Mouse (Mus musculus) induced T-regulatory cell, adult 2 months (primary cell): Measurements from ENCODE around the gene Wdpcp.

ENCODE experiments used
- DNase-seq: peaks from one replicate; pipeline ENCODE4 v3.0.0-alpha.2; 2012; ENCODE audit warnings: low read depth

Gene Wdpcp

DNA sequence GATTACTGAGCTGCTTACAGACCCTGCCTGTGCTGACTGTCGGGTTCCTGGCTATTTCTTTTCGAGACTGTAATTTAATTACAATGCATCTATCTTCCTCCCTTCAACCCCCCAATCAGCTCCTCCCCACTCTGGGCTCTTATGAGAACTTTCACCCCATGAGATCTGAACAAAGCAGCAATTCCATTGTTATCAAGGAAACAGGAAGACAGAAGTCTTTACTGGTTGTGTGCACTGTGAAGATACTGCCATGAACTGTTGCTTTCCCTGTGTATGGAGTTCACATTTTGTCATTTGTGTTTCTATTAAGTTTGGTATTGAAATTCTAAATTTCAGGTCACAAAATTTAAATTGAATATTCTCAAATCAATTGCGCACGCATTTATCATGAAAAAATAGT lies 177.5 kb downstream of the Wdpcp start:
- no peak for DNase-seq

DNA sequence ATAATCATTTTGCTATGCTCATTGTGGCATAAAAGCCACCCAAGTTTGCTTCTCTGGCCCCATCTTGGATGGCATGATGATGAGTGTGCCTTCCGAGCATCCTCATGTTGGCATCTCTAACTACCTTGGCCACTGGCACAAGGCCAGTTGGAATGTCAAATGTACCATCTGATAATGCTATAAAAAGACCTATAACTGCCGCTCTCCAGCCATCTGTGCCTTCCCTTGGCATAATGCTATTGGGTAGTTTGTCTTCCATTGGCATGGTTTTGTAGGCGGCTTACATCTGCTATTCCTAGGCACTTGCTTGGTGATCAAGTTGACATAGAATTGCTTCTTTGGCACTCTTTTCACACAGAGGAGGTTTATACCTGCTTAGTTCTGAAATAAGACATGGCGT lies 191.2 kb downstream of the Wdpcp start:
- no peak for DNase-seq

DNA sequence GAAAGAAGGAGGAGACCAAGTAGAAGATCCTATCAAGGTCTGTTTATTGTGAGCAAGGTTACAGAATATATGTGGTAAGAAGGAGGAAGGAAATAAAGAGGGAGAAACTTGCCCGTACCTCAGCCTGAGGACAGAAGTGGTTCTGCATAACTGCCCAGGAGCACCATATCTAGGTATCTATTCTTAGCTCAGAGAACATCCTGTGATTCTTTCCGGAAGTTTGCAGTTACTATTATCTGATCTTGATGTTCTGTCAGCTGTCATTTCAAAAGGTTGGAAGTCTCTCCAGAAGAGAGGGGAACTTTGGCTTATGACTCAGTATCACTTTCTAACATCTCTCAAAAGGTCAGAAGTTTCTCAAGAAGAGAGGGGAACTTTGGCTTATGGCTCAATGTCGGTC lies 216.8 kb downstream of the Wdpcp start:
- peak; percentile 4 for DNase-seq

DNA sequence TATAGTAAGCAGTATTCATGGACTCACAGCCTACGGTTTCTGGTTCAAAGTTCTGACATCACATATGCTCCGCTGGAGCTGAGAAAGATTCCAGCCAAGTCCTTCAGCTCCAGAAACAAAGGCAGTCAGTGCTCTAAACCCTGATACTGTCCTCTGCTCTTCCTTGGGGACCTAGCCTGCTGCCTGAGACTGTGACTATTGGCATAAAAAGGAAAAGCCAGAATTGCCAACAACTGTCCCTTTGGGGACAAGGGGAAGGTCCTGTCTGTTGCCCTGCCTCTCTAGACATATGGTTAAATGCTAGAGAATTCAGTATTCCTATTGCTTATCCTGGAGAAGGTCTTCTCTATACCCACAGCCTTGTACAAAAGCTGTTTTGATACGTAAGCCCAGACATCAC lies 252.9 kb downstream of the Wdpcp start:
- DNase-seq, result no peak

DNA sequence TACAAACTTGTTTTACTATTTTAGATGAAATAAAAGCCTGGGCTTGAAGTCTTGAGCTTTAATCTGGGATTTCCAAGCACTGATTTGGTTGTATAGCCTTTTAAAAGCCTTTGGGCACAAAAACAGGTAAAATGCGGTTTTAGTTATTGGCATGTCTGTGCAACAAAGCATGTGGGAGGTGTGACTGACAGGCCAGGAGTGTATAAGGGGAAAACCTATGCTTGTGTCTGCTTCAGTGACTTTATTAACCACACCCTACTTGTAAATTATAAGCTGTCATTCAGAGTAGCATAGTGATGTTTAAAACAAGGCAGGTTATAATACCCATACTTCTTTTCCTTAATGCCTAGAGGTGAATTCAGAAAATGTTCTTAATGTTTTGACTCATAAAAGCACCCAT lies 254.5 kb downstream of the Wdpcp start:
- no peak for DNase-seq

DNA sequence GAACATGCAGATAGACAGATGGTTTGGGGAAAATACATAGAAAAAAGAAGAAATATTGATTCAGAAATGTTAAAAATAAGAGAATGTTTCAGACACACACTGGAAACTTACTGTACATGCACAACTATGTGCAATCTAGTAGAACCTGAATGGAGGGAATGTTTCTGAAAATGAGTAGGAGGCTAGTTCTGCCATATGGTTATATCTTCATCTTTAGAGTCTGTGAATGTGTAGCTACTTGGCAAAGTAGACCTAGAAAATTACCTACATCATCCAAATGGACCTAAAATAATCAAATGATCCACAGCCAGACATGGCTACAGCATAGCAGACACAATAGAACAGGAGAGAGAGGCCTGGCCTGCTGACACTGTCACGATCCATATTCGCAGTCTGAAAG lies 275.0 kb downstream of the Wdpcp start:
- DNase-seq, result no peak

DNA sequence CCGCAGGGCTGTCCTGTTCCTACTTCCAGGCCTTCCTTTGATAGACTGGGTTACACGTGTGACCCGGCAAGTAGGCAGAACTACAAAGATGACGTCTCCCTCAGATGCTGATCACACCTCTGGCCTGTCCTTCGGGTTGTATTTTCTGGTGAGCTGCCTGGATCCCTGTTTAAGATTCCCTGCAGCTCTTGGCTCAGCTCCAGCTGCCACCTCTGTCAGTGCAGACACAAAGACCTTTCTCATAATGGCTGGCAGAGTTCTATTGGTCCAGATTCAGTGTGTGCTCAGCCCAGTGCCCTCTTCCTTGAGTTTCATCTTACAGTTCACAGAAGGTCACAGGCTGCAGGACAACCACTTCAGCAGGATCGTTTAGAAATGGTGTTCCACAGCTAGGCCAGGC lies 292.0 kb downstream of the Wdpcp start:
- DNase-seq, result no peak

DNA sequence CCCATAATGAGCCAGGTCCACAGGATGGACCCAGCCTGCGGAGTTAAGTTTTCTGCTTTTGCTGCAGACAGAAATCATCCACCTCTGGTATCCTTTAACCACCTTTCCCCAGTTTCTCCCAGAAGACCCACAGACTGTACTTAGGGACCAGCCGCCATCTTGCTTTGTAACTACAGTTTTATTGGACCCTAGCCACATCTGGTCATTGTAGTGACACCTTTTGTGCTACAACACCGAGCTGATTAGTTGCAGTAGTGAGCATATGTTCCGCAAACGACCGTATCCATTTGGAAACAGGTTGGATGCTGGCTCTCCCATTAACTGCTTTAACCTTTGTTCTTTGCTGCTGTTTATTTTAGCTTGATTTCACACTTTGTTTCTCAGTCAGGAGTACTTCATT lies 292.5 kb downstream of the Wdpcp start:
- DNase-seq, result no peak

DNA sequence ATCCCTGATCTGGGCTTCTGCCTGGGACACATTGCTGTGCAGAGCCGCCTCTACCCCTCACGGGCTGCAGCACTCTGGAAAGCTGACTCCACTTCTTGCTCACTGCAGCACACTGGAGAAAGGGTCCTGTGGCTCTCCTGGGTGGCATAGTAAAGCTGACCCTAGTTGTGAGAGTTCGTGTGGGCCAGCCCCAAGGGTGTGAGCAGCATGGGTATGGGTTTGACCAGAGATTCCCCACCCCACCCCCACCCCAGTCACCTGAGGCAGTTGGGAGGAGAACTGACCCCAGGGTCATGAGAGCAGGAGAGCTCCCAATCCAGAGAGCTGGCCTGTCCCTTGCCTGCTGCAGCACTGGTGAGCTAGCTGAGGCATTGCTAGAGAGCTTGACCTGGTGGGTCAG lies 296.6 kb downstream of the Wdpcp start:
- no peak for DNase-seq

DNA sequence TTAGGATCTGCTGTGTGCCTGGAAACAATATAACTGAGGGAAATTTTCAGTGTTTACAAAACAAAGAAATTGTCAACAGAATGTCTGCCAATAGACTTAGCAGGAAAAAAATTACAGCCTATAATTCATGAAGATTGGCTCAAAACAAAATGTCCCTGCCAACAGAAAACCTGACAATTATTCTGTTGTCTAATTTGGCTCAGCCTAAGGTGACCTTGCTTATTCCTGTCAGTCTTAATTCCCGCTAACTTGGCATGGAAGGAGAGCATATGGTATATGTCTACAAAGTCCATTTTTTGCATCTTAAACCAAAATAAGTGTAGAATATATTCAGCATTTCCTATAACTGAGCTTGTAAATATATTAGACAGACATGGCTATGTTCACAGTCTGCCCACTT lies 298.8 kb downstream of the Wdpcp start:
- DNase-seq, result no peak

DNA sequence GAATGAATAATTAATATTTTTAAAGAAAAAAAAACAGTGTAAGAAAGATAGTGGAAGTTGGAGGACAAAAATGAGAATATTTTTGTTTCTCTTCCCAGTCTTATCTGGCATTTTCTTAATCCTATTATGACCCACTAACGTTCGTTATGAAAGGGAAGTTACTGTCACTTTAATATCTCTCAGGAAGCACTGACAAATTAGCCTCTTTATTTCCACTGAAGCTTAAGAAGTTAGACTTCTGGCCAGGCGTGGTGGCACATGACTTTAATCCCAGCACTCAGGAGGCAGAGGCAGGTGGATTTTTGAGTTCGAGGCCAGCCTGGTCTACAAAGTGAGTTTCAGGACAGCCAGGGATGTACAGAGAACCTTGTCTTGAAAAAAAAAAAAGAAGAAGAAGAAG lies 299.7 kb downstream of the Wdpcp start:
- no peak for DNase-seq

DNA sequence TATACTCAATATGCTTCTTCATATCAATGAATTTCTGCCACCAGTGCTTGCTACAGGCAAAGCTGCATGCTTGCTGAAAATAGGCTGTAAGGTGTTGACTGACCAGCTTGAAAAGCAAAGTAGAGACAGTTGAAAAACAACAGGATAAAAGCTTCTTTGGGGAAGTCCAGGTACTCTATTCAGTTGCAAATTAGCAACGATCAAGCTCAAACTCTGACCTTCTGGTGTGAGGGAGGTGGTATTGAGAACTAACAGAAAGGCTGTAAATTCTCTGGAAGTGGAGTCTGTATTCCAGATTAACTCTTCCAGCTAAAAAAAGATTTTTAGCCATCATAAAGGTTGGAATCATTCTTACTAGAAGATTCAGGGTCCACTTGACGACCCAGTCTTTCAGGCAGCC lies 303.0 kb downstream of the Wdpcp start:
- no peak for DNase-seq

DNA sequence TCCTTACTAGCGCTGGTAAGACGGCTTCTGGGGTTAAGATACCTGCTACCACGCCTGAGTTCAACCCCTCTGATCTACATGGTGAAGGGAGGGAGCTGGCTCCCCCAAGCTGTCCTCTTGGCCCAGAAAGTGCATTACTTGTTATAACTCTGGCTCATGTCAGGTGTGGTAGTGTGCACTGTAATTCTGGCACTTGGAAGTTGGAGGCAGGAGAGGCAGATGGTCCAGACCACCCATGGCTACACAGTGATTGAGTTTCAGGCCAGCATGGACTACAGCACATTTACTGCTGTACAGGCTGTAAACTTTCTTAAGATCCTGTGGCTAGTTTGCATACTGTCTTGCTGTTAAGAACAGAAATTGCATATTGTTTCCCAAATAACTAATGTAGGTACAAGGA lies 322.7 kb downstream of the Wdpcp start:
- no peak for DNase-seq

DNA sequence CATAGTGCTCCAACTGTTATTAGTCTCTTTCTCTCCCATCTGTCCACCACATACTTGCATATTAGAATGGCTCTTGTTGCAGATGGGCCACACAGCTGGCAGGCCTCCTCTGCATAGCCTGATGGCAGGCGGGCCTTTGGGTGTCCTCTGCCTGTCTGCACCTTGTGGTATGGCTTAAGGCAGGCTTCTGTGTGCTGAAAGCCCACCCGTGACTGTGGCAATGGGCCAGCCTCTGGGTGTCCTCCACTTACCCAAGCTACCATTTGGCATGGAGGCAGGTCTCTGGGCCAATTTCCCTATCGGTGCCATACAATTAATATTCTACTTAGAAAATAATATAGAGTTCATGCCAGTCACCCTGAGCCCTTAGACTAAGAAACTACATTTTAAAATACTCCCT lies 350.5 kb downstream of the Wdpcp start:
- DNase-seq, result no peak
